Mouse (Mus musculus): Measurements from ENCODE around the gene Hist1h3f. TPM values are rescaled to one million over a fixed set of nuclear protein-coding genes. Genes with fewer than 3 reads are reported as not detected.

Gene Hist1h3f
- polyA plus RNA-seq, 1 experiment from 2014 or later, result 1.1 TPM

- no peaks in the 10 kb centered on the region for H3K27me3 ChIP-seq
- no peak overlapping the region for H3K27ac ChIP-seq
- peak overlapping the region; percentile 7 for H3K4me3 ChIP-seq
- H3K9me3 ChIP-seq, result no peaks in the 10 kb centered on the region
- peak overlapping the region; percentile 12; the same call in 1 of the 2 replicates for H3K4me2 ChIP-seq
- peaks cover 10% of the 10 kb centered on the region; the same call in 1 of the 2 replicates for H3K4me1 ChIP-seq
- no peak overlapping the region for H3K9ac ChIP-seq
- no peaks in the 10 kb centered on the region for H3K36me3 ChIP-seq
- no peak for ATAC-seq (ENCODE audit: insufficient number of reproducible peaks, low FRiP score, low TSS enrichment, low read depth)
- 1% methylated on average over 14 of the region's 14 CpGs for WGBS
These were observed 22.1 kb upstream of the Hist1h3f start for GRCm38 (mm10) chr13:23521703-23522102.

- Histone ChIP-seq H3K36me3 (no peaks in the 10 kb centered on the region), H3K27me3 (no peaks in the 10 kb centered on the region), H3K4me2 (no peak overlapping the region), H3K9ac (no peak overlapping the region), H3K4me1 (peaks cover 11% of the 10 kb centered on the region; the same call in 1 of the 2 replicates), H3K9me3 (no peaks in the 10 kb centered on the region), H3K27ac (no peak overlapping the region), H3K4me3 (no peak overlapping the region)
- ATAC-seq (ENCODE audit: insufficient number of reproducible peaks, low FRiP score, low TSS enrichment, low read depth), result no peak
- WGBS, result 65% methylated on average over 5 of the region's 5 CpGs
These were observed 19.9 kb upstream of the Hist1h3f start for GRCm38 (mm10) chr13:23523976-23524375.

GRCm38 (mm10) chr13:23524654-23525053 lies 19.2 kb upstream of the Hist1h3f start:
- H3K27ac ChIP-seq, result no peak overlapping the region
- WGBS, result 10% methylated on average over 5 of the region's 5 CpGs
- no peak overlapping the region for H3K9ac ChIP-seq
- no peaks in the 10 kb centered on the region for H3K36me3 ChIP-seq
- no peak overlapping the region for H3K4me2 ChIP-seq
- peaks cover 11% of the 10 kb centered on the region; the same call in 1 of the 2 replicates for H3K4me1 ChIP-seq
- no peak for ATAC-seq (ENCODE audit: insufficient number of reproducible peaks, low FRiP score, low TSS enrichment, low read depth)
- H3K9me3 ChIP-seq, result no peaks in the 10 kb centered on the region
- no peak overlapping the region for H3K4me3 ChIP-seq
- no peaks in the 10 kb centered on the region for H3K27me3 ChIP-seq

GRCm38 (mm10) chr13:23525901-23526300 lies 18.0 kb upstream of the Hist1h3f start:
- H3K4me3 ChIP-seq, result peak overlapping the region; percentile 50
- H3K27ac ChIP-seq, result no peak overlapping the region
- no peaks in the 10 kb centered on the region for H3K9me3 ChIP-seq
- peaks cover 11% of the 10 kb centered on the region; the same call in 1 of the 2 replicates for H3K4me1 ChIP-seq
- no peaks in the 10 kb centered on the region for H3K27me3 ChIP-seq
- H3K36me3 ChIP-seq, result no peaks in the 10 kb centered on the region
- 2% methylated on average over 10 of the region's 10 CpGs for WGBS
- H3K9ac ChIP-seq, result no peak overlapping the region
- H3K4me2 ChIP-seq, result peak overlapping the region; percentile 49
- no peak for ATAC-seq (ENCODE audit: insufficient number of reproducible peaks, low FRiP score, low TSS enrichment, low read depth)

- Histone ChIP-seq H3K9ac (no peak overlapping the region), H3K4me2 (peak overlapping the region; percentile 49), H3K36me3 (no peaks in the 10 kb centered on the region), H3K27me3 (no peaks in the 10 kb centered on the region), H3K4me1 (peaks cover 11% of the 10 kb centered on the region; the same call in 1 of the 2 replicates), H3K4me3 (peak overlapping the region; percentile 50), H3K27ac (peak overlapping the region; percentile 77), H3K9me3 (no peaks in the 10 kb centered on the region)
- ATAC-seq (ENCODE audit: insufficient number of reproducible peaks, low FRiP score, low TSS enrichment, low read depth), result peak; percentile 48; the same call in 1 of the 2 replicates
- whole genome bisulfite sequencing, result under 1% methylated on average over 17 of the region's 17 CpGs
These were observed 17.5 kb upstream of the Hist1h3f start for GRCm38 (mm10) chr13:23526312-23526711.

- no peaks in the 10 kb centered on the region for H3K36me3 ChIP-seq
- no peak overlapping the region for H3K4me2 ChIP-seq
- no peak overlapping the region for H3K27ac ChIP-seq
- no peak for ATAC-seq (ENCODE audit: insufficient number of reproducible peaks, low FRiP score, low TSS enrichment, low read depth)
- H3K9me3 ChIP-seq, result no peaks in the 10 kb centered on the region
- peaks cover 24% of the 10 kb centered on the region for H3K4me1 ChIP-seq
- 61% methylated on average over 5 of the region's 5 CpGs for WGBS
- no peak overlapping the region for H3K9ac ChIP-seq
- no peak overlapping the region for H3K4me3 ChIP-seq
- H3K27me3 ChIP-seq, result no peaks in the 10 kb centered on the region
These were observed 14.8 kb upstream of the Hist1h3f start for GRCm38 (mm10) chr13:23529005-23529404.

- no peaks in the 10 kb centered on the region for H3K9me3 ChIP-seq
- H3K27me3 ChIP-seq, result no peaks in the 10 kb centered on the region
- no peaks in the 10 kb centered on the region for H3K36me3 ChIP-seq
- peak overlapping the region; percentile 45 for H3K4me3 ChIP-seq
- peak overlapping the region; percentile 94 for H3K27ac ChIP-seq
- H3K4me1 ChIP-seq, result peaks cover 26% of the 10 kb centered on the region
- ATAC-seq (ENCODE audit: insufficient number of reproducible peaks, low FRiP score, low TSS enrichment, low read depth), result no peak
- 0 out of 2 replicates have a peak overlapping the region, but pooled peaks have one; percentile 17 for H3K9ac ChIP-seq
- WGBS, result 25% methylated on average over 2 of the region's 2 CpGs
- H3K4me2 ChIP-seq, result peak overlapping the region; percentile 75
These were observed 14.2 kb upstream of the Hist1h3f start for GRCm38 (mm10) chr13:23529480-23530165.

GRCm38 (mm10) chr13:23530181-23530900 lies 13.5 kb upstream of the Hist1h3f start:
- Histone ChIP-seq H3K4me1 (peaks cover 26% of the 10 kb centered on the region), H3K36me3 (no peaks in the 10 kb centered on the region), H3K27ac (peak overlapping the region; percentile 94), H3K27me3 (no peaks in the 10 kb centered on the region), H3K9me3 (no peaks in the 10 kb centered on the region), H3K4me2 (peak overlapping the region; percentile 75), H3K4me3 (peak overlapping the region; percentile 45), H3K9ac (peak overlapping the region; percentile 29; the same call in 1 of the 2 replicates)
- no peak for ATAC-seq (ENCODE audit: insufficient number of reproducible peaks, low FRiP score, low TSS enrichment, low read depth)
- under 1% methylated on average over 20 of the region's 20 CpGs for WGBS

GRCm38 (mm10) chr13:23530901-23531875 lies 12.7 kb upstream of the Hist1h3f start, which contains the start of gene Hist1h4h:
TSS of gene Hist1h4h (plus strand) at chr13:23531050.
- peak within 1 kb of the TSS; percentile 75 for H3K4me2 ChIP-seq
- ATAC-seq (ENCODE audit: insufficient number of reproducible peaks, low FRiP score, low TSS enrichment, low read depth), result peak; percentile 76
- peaks cover 25% of the 10 kb centered on the region for H3K4me1 ChIP-seq
- no peaks in the 10 kb centered on the region for H3K36me3 ChIP-seq
- H3K27me3 ChIP-seq, result no peaks in the 10 kb centered on the region
- under 1% methylated on average over 60 of the region's 70 CpGs for WGBS
- H3K9me3 ChIP-seq, result no peaks in the 10 kb centered on the region
- peak within 1 kb of the TSS; percentile 94 for H3K27ac ChIP-seq
- H3K9ac ChIP-seq, result peak within 1 kb of the TSS; percentile 29
- H3K4me3 ChIP-seq, result peak within 1 kb of the TSS; percentile 45

GRCm38 (mm10) chr13:23532262-23533075 lies 11.4 kb upstream of the Hist1h3f start:
- H3K9ac ChIP-seq, result peak overlapping the region; percentile 21; the same call in 1 of the 2 replicates
- peak overlapping the region; percentile 75 for H3K4me2 ChIP-seq
- H3K4me1 ChIP-seq, result peaks cover 27% of the 10 kb centered on the region
- ATAC-seq (ENCODE audit: insufficient number of reproducible peaks, low FRiP score, low TSS enrichment, low read depth), result no peak
- H3K36me3 ChIP-seq, result no peaks in the 10 kb centered on the region
- H3K9me3 ChIP-seq, result no peaks in the 10 kb centered on the region
- no peaks in the 10 kb centered on the region for H3K27me3 ChIP-seq
- peak overlapping the region; percentile 53 for H3K4me3 ChIP-seq
- peak overlapping the region; percentile 94 for H3K27ac ChIP-seq
- WGBS, result 16% methylated on average over 9 of the region's 9 CpGs
